Mouse (Mus musculus): ENCODE measurements around the gene Dach1. TPM values are rescaled to one million over a fixed set of nuclear protein-coding genes. Genes with fewer than 3 reads are reported as not detected.

Dach1 gene
- total RNA-seq, 2 experiments from 2014 or later = 5.8 to 6.8 TPM

DNA sequence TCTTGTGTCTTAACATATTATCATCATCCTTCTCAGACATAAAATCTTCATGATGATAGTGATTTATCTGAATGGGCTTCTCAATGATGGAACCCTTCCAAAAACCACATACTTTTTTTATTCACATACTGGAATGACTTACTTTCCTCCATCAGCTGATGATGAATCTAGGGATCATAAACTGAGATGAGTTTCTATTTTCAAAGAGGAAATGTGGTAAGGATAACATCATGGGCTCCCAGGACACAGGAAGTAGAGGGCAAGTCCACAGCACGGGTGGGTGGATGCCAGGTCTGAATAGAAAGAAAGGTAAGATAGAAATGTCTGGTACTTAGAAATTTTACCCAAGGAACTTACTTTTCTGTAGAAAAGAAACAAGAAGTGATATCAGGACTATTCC, 56.5 kb downstream of the Dach1 start:
- DNase-seq (ENCODE audit: low spot score in 2 of 2) = no peak

DNA sequence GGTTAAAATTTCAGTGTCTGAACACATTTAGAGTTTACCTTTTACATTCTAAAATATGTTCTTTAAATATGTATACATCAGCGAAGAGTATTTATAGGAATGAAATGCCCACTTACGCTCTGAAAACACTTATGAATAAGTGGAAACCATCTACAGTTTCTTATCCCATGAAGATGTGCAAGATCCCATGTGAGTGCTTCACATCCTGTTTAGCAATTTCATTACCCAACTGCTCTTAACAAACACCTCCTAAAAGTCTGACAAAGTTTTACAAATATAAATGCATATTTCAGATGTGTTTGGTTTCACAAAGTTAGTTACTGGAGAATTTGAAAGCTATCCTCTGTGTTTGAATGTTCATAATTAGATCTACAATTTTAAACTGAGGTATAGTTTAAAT, 59.6 kb downstream of the Dach1 start:
- DNase-seq (ENCODE audit: low spot score in 2 of 2) = no peak

DNA sequence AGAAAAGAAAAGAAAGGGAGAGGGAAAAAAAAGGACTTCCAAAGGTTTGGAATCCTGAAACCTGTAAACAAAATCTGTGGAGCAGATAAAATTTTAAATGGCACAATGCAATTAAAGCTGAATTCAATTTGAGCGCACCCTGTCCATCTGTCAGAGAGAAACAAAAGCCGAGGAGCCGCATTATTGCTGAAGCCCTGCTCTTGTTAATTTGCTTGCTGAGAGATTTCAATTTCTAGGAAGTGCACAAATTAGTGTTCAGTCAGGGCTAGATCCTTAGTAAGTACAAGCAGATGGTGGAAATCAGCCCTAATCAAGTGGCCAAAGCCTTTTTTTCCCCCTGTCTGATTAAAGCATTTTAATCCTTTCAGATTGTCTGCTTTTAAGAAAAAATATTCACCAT, 60.8 kb downstream of the Dach1 start:
- peak; percentile 13 to 55 for DNase-seq (ENCODE audit: low spot score in 2 of 2)

- no peak for DNase-seq (ENCODE audit: low spot score in 2 of 2)
These were observed 63.4 kb downstream of the Dach1 start for GRCm38 (mm10) chr14:98106208-98106607.

- no peak for DNase-seq (ENCODE audit: low spot score in 2 of 2)
These were observed 65.1 kb downstream of the Dach1 start for GRCm38 (mm10) chr14:98104314-98104955.

DNA sequence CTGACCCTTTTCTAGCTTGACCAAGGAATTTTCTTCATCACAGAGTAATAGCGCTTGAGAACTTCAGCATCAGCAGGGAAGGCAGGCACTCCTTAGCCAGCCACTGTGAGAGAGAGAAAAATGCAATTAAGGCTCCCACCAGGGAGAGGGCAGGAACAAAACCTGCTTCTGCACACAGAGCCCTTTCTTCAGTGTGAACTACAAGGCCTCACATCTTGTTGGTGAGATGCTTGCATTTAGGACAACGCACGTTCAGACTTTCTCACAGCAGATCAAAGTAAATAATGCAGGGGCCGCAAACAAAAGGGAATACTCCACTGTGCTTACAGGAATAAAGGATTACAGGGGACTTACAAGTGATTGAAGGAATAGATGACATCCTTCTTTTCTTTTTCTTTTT, 74.3 kb downstream of the Dach1 start:
- no peak for DNase-seq (ENCODE audit: low spot score in 2 of 2)

GRCm38 (mm10) chr14:98089246-98089645, 80.3 kb downstream of the Dach1 start:
- DNase-seq (ENCODE audit: low spot score in 2 of 2) = no peak

GRCm38 (mm10) chr14:98087355-98087754, 82.2 kb downstream of the Dach1 start:
- DNase-seq (ENCODE audit: low spot score in 2 of 2) = no peak

DNA sequence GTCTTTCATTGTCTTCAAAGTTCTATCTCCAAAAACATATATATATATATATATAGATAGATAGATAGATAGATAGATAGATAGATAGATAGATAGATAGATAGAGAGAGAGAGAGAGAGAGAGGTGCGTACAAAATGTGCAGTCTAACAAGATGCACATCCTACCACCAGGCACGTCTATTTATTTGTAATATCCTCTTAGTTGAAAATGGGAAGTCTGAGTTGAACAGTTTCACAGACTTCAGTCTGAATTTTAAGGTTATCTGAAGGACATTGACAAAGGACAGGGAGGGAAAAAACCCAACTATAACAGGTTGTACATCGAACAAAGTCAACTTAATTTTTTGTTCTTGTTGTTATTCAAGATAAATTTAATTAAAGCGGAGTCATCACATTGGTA, 82.8 kb downstream of the Dach1 start:
- no peak for DNase-seq (ENCODE audit: low spot score in 2 of 2)

- DNase-seq (ENCODE audit: low spot score in 2 of 2) = no peak
These were observed 84.4 kb downstream of the Dach1 start for GRCm38 (mm10) chr14:98085141-98085540.

- DNase-seq (ENCODE audit: low spot score in 2 of 2) = no peak
These were observed 84.8 kb downstream of the Dach1 start for GRCm38 (mm10) chr14:98084720-98085119.

DNA sequence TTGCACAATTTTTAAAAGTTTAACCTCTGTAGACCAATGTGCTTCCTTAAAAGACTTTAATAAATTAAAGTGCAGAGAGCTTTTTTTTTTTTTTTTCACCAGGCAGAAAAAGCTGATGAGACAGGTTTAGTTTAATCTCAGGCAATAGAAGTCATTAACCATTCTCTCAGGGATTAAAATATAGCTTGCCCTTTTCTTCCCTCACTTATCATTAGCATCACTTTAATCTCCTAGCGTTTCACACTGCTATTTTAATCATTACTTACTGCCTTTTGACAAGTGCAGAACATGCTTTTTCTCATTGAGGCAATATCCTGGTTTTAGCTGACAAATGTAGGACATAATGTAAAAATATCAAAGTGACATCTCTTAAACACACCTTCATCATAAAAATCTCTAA, 86.1 kb downstream of the Dach1 start:
- DNase-seq (ENCODE audit: low spot score in 2 of 2) = no peak

DNA sequence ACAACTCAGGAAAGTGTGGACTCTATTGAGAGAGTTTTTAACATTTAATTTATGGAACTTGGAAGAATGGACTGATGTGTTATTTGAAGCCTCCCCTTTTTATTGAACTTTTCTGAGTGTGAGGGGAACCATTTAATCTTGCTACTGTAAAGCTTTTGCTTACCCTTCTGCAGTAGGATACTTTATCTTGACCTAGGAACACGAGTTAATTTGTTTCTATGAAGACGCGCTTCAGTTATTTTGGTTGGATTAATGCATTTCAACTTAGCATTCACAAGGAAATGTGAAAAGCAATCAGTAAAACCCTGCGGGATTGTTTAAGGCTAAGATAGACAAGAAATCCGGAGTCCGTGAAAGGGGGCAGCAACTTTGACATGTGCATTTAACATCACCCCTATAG, 89.6 kb downstream of the Dach1 start:
- no peak for DNase-seq (ENCODE audit: low spot score in 2 of 2)

DNA sequence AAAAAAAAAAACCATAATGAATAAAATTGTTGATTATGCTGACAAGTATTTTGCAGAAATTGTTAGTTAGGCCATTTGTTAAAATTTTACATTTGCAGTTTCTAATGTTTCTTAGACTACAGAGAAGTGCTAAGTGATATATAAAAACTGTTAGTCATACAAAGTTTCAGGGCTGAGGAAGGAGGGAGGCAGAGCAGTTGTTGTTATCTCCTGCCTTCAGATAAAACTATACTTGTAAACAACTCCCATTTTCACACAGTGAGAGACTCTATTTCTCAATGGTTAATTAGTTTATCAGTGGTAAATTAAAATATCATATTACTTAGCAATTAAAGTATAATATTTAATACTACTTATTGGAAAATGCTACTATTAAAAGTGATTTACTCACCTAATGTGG, 91.6 kb downstream of the Dach1 start:
- DNase-seq (ENCODE audit: low spot score in 2 of 2) = no peak

DNA sequence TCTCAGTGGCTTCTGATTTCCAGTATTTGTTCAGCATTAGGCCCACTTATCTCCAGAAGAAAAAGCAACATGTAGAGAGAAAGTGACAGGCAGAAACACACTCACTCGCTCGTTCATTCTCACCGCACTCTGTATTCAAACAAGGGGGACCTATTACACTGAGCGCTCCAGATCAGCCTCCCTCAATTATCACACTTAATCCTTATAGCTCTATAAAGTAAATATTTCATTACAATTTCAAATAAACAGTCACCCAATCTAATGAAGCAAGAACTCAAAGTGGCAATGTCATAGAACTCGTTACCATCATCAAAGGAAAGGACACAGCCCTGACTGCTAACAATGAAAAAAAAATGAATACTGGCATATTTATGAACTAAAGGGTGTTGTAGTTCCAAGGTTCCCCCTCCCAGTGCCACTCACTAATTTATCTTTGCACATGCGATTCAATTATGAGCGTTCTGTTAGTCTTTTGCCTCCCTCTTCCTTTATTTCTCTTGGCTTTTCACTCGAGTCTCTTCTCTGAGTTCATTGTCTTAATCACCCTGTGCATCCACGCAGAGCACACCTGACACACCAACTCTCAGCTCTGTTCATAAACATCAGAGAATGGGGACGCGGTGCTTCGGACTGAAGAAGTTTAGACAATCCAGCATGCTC, 96.0 kb downstream of the Dach1 start:
- no peak for DNase-seq (ENCODE audit: low spot score in 2 of 2)

- DNase-seq (ENCODE audit: low spot score in 2 of 2) = no peak
These were observed 96.7 kb downstream of the Dach1 start for GRCm38 (mm10) chr14:98072647-98073420.

DNA sequence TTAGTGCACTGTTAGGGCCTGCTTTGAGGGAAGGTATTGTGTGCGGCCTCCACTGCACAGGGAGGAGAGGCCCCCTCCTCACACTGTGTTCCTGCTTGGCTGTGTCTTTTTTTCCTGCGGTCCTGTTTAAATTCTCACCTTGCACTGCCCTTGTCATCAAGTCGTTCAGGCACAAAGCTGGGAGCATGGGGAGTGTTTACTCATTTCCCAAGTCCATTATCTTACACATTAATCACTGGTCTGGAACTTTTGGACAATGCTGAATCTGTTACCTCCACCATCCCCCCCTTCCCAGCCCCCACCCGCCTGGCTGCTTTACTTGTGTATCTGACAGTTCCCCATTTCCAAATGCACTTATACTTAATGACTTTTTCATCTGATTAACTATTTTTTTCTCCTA, 97.7 kb downstream of the Dach1 start:
- no peak for DNase-seq (ENCODE audit: low spot score in 2 of 2)

DNA sequence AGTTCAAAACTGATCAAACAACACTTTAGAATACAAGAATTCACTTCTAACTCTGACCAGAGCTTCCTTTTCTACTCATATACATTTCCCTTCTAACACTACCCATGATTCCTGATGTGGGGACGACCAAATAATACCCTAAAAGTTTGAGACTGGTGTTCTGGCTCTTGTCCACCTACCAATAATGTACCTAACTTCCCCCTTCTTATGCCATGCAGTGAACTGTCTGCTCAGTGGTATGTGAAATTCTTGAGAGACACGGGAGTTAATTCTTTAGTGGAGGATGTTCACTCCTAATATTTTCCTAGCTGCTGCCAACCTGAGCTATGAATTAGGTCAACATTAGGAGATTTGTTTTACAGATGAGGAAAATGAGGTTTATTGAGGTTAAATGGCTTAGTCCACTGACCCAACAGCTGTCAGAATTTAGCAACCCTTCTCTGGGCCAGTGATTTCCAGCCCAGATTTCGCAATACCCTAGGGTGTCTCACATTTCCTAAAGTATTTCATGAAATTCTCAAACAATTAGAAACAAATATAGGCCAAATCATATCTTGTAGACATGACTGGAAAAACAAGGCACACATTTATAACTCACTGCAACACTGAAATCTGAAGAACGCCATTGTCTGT, 102.2 kb downstream of the Dach1 start:
- DNase-seq (ENCODE audit: low spot score in 2 of 2) = no peak

DNA sequence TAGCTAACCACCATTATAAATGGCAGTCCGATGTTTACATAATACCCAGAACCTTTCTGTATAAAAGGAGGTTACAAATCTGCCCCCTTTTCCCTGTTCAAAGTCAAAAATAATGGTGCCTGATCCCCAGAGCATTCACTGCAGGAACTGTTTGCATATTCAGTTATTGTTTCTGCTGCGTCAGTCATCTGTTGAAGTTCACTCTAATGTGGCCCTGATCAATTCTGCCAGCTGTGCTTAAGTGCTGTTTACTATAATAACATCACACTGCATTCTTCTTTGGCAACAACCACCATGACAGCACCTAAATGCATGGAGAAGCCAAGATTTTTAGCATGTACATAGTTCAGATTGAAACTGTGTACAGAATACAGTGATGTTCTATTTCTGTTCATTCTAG, 105.4 kb downstream of the Dach1 start:
- DNase-seq (ENCODE audit: low spot score in 2 of 2) = no peak

GRCm38 (mm10) chr14:98049329-98049728, 120.2 kb downstream of the Dach1 start:
- no peak for DNase-seq (ENCODE audit: low spot score in 2 of 2)

- DNase-seq (ENCODE audit: low spot score in 2 of 2) = no peak
These were observed 121.2 kb downstream of the Dach1 start for GRCm38 (mm10) chr14:98048403-98048802.

- no peak for DNase-seq (ENCODE audit: low spot score in 2 of 2)
These were observed 121.9 kb downstream of the Dach1 start for GRCm38 (mm10) chr14:98047670-98048069.
